Mouse (Mus musculus) gastrocnemius, postnatal 10 days (tissue): ENCODE measurements at regions not wholly inside any gene's neighbourhood (a gene's known extent, or its start where the extent isn't known, plus 50 kb on each side); places are given as distances from the start of the nearest gene placed in this dataset.

Experiments used
- DNase-seq: peaks from one replicate; pipeline ENCODE4 v3.0.0; 2021; ENCODE audit warnings: mixed read lengths

GRCm38 (mm10) chr5:64499131-64499530 lies 304.1 kb upstream of the Klf3 start:
- DNase-seq: no peak

GRCm38 (mm10) chr5:64500413-64500812 lies 302.8 kb upstream of the Klf3 start:
- no peak for DNase-seq

- no peak for DNase-seq
Measured at GRCm38 (mm10) chr5:64500866-64501265, 302.3 kb upstream of the Klf3 start.

DNA sequence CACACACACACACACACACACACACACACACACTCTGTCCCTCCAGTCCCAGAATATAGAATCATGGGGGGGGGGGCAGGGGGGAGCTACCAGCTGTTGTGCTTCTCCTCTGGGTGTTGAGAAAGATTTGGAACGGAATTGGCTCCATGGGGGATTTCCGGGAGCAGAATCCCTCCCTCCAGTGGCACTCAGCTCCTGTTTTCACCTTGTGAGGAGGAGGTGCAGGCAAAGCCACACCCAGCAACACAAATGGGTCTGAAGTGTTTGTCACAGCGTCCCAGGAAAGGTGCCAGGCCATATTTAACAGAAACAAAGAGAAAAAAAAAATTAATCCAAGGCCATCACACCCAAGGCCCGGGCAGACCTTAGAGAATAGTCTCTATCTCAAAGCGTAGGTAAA lies 301.4 kb upstream of the Klf3 start:
- DNase-seq: no peak

DNA sequence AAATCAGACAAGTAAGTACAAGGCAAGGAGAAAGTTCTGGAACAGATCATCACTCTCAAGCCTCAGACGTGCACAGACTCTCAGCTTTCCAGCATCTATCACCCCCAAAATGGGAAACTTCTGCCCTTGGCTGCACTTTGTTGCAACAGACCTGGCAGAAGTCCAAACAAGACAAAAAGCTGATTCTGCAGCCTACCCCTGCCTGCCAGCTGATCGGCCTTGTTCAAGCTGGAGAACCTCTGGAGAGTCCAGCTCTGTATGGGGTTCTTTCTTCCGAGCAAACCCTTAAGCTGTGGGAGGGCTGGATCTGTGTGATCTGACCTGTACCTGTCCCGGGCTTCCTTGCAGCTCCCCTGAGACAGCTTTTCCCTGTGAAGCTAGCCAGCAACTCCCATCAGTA lies 299.7 kb upstream of the Klf3 start:
- no peak for DNase-seq

DNA sequence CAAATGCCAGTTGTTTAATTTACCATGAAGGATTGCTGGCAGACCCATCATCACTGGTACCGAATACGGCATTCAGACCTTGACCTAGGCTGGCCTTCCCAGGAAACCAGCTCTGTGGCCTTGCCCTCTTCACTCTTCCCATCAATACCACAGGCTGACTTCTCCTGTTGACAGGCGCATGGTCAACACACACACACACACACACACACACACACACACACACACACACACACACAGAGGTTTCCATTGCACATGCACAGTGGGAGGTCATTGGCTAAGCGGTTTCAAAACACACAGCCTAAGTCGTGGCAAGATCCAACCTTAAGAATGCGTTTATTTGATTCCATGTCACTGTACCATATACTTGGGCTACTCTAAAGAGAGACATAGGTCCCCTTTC lies 298.7 kb upstream of the Klf3 start:
- DNase-seq: no peak

DNA sequence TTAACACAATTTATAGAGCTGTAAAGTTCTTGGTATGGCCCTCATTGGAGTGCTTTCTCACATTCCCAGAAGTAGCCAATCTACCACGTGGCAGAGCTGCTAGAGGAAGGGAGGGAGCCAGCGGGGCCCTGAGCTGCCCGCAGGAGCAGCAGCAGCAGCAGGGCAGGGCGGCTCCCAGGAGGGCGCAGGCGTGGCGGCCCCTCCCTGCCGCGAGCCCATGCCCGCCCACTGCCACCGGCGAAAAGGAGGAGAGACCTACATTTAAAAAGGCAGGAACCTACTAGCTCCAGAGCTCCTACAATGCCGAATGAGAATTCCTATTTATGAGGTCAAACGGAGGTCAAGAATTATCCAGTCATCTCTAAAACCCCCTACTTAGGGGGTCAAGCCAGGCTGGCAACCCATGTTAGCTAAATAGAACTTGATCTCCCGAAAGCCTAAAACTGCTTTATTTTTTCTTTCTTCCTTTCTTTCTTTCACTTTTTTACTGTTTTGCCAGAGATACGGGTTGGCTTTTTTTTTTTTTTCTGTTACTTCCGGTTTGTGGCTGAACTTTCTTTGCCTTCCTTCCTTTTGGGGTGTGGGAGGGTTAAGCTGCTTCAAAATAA lies 297.9 kb upstream of the Klf3 start:
- DNase-seq: peak; percentile 49

DNA sequence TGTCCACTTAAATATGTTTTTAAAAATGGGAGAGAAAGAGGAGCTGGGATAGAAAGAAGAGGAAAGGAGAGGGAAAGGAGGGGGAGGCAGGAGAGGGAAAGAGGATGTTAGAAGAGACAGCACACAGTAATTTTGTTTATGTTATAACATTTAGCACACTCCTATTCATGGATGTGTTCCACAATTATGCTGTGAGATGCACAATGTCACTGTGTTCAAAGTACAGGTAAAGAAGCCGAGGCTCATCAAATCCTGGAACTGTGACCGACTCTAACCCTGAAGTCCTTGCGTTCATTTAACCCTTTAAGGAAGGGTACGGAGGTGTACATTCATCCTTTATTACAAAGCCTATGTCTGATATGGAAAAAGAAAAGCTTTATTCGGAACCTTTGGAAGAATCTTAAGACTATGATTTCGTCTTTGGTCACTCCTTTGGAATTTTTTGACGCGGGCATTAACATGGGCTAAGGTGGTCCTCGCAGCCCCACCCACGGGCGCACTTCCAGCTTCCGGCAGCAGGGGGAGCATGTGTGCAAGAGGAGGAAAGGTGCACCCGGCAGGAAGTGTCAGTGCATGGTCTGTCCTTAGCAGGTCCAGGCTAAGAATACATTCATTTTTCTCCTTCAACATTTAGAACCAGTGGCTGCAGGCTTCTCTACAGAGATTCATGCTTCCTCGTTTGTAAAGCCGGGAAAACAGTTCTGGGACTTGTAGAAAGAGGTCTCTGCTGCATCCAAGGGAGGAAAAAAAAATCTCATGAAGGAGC lies 297.2 kb upstream of the Klf3 start:
- DNase-seq: peak; percentile 90

DNA sequence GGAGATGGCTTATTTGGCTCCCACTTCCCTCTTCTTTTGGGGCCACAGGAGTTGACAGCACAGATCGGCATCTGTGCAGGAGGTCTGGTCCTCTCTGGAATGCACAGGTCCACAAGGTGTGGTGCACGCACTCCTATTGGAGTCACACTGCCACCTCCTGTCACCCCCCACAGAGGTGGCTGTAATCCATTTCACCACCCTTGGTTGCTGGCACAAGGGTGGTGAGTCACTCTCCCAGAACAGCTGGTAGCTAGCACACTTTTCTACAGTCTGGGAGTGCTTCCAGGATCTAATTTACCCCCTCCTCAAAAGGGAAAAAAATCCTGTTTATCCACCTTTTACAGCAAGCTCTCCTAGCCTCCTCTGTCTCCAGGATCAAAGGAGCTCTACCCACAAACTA lies 294.6 kb upstream of the Klf3 start:
- no peak for DNase-seq

GRCm38 (mm10) chr5:64513155-64513945 lies 289.8 kb upstream of the Klf3 start:
- DNase-seq: peak; percentile 42

- DNase-seq: no peak
Measured at GRCm38 (mm10) chr5:64516115-64516665, 287.0 kb upstream of the Klf3 start.

DNA sequence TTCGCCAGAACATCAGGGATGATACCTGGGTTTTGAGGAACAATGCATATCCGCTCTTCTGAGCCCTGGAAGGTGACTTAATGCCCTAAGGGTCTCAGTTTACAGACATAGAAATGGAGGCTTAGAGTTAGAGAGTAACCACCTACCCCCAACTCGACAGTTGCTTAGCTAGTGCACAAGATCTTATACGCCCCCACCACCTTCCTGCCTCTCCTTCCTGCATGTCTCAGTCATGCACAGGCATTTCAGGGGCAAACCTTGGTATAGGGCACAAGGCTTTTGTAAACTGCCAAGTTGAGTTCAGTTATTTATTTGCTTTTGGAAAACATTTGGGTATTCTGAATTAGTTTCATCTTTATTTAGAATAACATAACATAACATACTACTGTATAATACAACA lies 285.9 kb upstream of the Klf3 start:
- DNase-seq: no peak

- DNase-seq: peak; percentile 32
Measured at GRCm38 (mm10) chr5:64517835-64518234, 285.4 kb upstream of the Klf3 start.

- no peak for DNase-seq
Measured at GRCm38 (mm10) chr5:64519036-64519435, 284.2 kb upstream of the Klf3 start.

DNA sequence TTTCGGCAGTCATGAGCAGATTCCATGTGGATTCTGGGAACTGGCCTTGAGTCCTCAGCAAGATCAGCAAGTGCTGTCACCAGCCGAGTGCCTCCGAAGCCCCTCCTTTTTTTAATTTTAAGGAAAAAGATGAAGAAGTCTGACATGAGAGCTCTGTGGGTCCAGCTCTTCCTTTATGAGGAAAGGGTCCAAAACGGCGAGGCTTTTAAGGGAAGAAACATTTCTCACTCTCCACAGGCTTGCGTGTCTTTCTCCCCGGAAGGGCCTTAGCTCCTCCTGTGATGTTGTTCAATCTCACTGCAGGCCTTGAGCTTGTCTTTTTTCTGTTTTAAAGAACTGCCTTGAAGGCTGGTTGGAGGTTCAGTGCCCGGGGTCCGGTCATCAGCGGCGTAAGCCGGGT lies 283.5 kb upstream of the Klf3 start:
- no peak for DNase-seq

DNA sequence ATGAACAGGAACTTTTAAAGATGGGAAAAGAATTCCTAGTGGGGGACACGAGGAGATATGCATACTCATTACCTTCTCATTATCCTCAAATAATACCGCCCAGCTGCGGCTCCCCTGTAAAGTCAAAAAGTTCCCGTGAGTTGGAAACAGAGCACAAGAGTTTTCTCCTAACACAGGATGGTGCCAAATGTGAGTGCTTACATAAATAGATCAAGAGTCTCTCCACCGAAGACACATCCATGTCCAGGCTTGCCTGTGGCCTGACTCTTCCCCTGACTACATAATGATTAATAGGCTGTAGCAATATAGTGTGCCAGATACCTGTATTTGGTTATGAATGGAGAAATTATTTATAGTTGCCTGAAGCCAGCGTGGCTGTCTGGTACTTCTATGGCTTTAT lies 281.8 kb upstream of the Klf3 start:
- no peak for DNase-seq

DNA sequence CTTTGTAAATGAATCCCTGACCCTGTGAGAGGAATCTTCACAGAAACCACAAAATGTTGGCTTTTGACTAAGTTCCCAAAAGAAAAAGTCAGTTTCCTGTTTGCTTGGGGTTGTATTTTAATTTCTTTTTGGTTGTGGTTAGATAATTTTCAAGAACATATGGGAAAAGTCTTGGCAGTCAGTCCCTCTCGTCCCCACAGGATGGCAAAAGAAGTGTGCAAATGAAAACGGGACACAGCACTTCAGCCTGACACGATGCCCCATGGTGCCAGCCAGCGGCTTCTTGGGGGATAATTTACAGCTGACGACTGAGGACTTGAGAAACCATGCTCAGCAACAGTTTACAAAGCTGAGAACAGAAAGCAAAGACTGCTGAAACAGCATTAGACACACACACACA lies 281.2 kb upstream of the Klf3 start:
- DNase-seq: no peak

DNA sequence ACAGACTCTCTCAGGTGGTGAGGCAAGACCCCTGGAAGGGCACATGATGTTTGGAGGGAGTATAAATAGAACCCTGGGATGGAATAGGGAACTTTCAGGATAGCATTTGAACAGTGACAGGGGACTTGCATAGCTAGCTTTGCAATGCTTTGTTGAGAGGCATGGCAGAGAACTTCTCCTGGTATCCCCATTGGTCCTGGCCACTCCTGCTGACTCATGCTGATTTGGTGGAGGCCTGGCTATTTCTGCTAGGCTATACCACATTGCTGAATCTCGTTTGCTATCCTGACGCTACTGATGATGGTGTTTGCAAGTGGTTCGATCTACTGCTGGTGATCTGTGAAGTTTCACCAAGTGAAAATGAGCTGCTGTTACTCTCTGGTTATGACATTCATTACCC lies 276.7 kb upstream of the Klf3 start:
- DNase-seq: no peak

- no peak for DNase-seq
Measured at GRCm38 (mm10) chr5:64527962-64528361, 275.2 kb upstream of the Klf3 start.

DNA sequence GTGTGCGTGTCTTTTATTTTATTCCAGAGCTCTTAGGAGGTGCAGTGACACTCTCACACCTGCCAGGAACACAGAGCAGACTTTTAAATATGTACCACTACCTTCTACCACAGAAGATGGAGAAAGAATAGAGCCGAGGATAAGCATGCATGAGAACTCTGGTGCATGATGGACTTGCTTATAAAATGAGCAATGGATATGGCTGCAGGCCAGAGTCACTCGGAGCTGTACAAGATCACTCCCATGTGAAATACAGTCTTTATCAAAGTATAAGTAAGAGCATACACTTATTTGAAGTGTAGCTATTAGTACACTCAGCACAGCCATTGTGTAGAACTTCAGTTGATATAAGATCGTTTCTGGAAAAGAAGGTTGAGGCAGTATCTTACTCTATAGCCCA lies 268.8 kb upstream of the Klf3 start:
- DNase-seq: no peak

DNA sequence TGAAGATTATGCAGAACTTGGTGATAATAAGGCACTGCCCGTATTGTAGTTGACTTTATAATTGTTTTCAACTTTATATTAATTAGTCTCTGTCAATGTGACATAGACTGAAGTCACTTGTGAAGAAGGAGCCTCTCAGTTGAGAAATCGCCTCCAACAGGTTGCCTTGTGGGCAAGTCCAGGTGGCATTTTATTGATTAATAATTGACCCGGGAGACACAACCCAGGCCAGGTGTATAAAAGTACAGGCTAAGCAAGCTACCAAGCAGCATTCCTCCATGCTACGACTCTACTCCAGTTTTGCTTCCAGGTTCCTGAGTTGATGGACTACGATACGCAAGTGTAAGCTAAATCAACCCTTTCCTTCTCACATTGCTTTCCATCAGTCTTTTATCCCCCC lies 268.2 kb upstream of the Klf3 start:
- DNase-seq: no peak

GRCm38 (mm10) chr5:64535546-64535945 lies 267.6 kb upstream of the Klf3 start:
- no peak for DNase-seq
